Mouse (Mus musculus): ENCODE measurements at regions not wholly inside any gene's neighbourhood (a gene's known extent, or its start where the extent isn't known, plus 50 kb on each side); places are given as distances from the start of the nearest gene placed in this dataset.
A peak's percentile ranks its signal among the peaks of the same experiment; 100 is the strongest.

DNA sequence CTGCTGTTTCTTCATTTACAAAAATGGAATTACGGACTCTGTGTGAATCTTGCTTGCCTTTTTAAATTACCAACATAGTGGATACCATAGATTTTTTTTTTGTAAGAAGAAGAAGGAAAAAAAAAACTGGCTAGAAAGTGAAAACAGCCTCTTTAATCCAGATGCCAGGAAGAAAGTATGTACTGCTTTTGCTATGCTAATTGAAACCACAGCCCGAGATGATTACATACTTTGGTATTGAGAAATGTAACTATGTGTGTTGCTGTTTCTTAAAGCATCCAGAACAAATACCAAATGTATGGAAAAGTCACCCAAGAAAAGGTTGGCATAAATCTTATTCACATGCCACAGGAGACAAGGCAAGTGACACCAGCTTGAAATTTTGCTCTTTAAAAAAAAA lies 93.2 kb upstream of the Nfe2l3 start:
- Histone ChIP-seq H3K9me3 (no peaks in the 10 kb centered on the region), H3K4me1 (peaks cover 9% of the 10 kb centered on the region)
- DNase-seq (ENCODE audit: low spot score): no peak

DNA sequence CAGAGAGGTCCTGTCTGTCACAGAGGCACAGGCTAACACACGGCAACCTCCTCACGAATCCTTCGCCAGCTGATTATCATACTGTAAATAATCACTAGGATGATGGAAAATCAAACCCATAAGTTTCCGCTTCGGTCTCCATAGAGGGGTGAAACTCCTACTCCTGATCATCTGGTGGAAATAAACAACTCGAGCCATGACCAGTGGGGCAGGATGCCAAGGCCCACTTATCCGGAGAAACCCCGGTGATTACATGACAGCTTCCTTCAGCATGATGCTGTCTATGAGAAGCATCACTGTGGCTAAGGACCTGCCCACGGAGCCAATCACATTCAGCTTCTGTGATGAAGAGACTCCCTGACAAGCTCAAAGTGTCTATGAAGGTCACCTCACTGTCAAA lies 84.7 kb upstream of the Nfe2l3 start:
- H3K4me3 ChIP-seq: no peak overlapping the region
- WGBS: 90% methylated on average over 9 of the region's 9 CpGs
- DNase-seq (ENCODE audit: low spot score): no peak

More for the DNA sequence above, 93.2 kb upstream of the Nfe2l3 start:
- Histone ChIP-seq H3K27ac (replicated peaks) (no peak overlapping the region), H3K4me3 (no peak overlapping the region), H3K27me3 (replicated peaks; ENCODE audit: low read depth, poor library complexity, severe bottlenecking) (no peaks in the 10 kb centered on the region), H3K36me3 (replicated peaks) (no peaks in the 10 kb centered on the region)
- WGBS: 81% methylated on average over 2 of the region's 2 CpGs

DNA sequence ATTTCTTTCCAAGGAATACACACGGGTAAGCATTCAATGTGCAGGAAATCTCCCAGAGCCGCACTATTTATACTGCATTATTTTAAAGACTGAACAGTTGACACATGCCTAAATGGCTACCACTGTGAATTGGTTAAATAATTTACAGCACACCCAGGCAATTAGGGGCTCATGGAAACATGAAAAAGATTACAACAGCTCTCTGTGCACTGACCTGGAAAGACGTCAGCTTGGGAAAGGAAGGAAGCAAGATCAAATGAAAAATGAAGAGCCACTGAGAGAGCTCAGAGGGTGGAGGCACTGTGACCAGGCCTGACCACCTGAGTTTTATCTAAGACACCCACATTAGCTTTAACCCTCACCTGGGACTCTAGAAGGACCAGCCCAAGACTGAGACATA lies 82.7 kb upstream of the Nfe2l3 start:
- H3K9me3 ChIP-seq: no peaks in the 10 kb centered on the region
- 0 out of 2 replicates have a peak, but pooled peaks cover 4% of the 10 kb centered on the region for H3K4me1 ChIP-seq
- no peak for DNase-seq (ENCODE audit: low spot score)
- H3K27ac ChIP-seq (replicated peaks): no peak overlapping the region
- WGBS: 72% methylated on average over 3 of the region's 3 CpGs
- H3K27me3 ChIP-seq (replicated peaks; ENCODE audit: low read depth, poor library complexity, severe bottlenecking): no peaks in the 10 kb centered on the region
- H3K4me3 ChIP-seq: no peak overlapping the region
- no peaks in the 10 kb centered on the region for H3K36me3 ChIP-seq (replicated peaks)

More for the DNA sequence above, 84.7 kb upstream of the Nfe2l3 start:
- no peaks in the 10 kb centered on the region for H3K27me3 ChIP-seq (replicated peaks; ENCODE audit: low read depth, poor library complexity, severe bottlenecking)
- H3K27ac ChIP-seq (replicated peaks): no peak overlapping the region
- no peaks in the 10 kb centered on the region for H3K36me3 ChIP-seq (replicated peaks)
- no peaks in the 10 kb centered on the region for H3K9me3 ChIP-seq
- 0 out of 2 replicates have a peak, but pooled peaks cover 4% of the 10 kb centered on the region for H3K4me1 ChIP-seq

DNA sequence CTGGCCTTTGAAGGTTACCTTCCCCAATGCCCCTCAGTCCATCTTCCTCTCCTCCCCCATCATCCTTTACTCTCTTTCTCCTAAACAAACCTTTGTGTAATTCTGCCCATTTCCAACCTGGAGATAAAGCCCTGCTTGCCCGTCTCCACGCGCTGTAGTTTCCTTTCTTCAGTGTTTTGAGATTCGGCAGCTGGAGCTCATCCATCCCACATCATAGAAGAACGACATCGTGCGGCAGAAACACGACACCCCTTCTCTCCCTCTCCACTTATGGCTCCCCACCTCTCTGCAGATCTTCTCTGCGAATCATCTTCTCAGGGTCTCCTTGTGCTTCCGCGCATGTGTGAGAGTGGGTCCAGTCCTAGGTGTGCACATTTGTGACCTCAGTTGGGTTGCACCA lies 77.4 kb upstream of the Nfe2l3 start:
- no peak for DNase-seq (ENCODE audit: low spot score)
- Histone ChIP-seq H3K4me1 (no peaks in the 10 kb centered on the region), H3K9me3 (no peaks in the 10 kb centered on the region), H3K36me3 (replicated peaks) (no peaks in the 10 kb centered on the region), H3K27ac (replicated peaks) (no peak overlapping the region), H3K4me3 (no peak overlapping the region), H3K27me3 (replicated peaks; ENCODE audit: low read depth, poor library complexity, severe bottlenecking) (no peaks in the 10 kb centered on the region)
- WGBS: 82% methylated on average over 11 of the region's 11 CpGs

DNA sequence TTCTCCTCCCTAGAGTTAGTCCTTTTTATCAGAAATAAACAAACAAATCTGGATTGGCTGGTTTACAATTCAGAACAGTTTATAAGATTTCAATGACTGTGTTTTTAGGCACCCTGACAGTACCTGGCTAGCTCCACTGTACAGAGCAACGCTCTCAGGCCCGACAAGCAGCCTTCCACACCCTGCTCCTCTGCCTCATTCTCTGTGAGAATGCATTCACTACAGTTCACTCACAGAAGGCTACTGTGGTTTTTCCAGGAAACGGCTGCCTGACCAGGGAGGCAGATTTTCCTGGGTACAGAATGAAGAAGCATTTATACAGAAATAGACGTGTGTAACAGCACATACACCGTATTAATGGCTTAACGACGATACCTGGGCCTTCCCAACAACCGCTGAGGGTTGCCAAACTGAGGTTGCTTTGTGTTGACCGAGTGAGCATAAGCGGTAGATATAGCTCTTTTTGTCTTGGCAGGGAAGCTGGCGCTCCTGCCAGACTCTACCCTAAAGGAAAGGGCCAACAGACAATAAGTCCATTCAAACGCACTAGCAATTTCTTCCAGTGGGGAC lies 70.8 kb upstream of the Nfe2l3 start:
- Histone ChIP-seq H3K27ac (replicated peaks) (no peak overlapping the region), H3K4me3 (no peak overlapping the region), H3K27me3 (replicated peaks; ENCODE audit: low read depth, poor library complexity, severe bottlenecking) (no peaks in the 10 kb centered on the region), H3K9me3 (no peaks in the 10 kb centered on the region), H3K4me1 (peaks cover 12% of the 10 kb centered on the region), H3K36me3 (replicated peaks) (no peaks in the 10 kb centered on the region)
- no peak for DNase-seq (ENCODE audit: low spot score)
- 48% methylated on average over 12 of the region's 12 CpGs for WGBS

DNA sequence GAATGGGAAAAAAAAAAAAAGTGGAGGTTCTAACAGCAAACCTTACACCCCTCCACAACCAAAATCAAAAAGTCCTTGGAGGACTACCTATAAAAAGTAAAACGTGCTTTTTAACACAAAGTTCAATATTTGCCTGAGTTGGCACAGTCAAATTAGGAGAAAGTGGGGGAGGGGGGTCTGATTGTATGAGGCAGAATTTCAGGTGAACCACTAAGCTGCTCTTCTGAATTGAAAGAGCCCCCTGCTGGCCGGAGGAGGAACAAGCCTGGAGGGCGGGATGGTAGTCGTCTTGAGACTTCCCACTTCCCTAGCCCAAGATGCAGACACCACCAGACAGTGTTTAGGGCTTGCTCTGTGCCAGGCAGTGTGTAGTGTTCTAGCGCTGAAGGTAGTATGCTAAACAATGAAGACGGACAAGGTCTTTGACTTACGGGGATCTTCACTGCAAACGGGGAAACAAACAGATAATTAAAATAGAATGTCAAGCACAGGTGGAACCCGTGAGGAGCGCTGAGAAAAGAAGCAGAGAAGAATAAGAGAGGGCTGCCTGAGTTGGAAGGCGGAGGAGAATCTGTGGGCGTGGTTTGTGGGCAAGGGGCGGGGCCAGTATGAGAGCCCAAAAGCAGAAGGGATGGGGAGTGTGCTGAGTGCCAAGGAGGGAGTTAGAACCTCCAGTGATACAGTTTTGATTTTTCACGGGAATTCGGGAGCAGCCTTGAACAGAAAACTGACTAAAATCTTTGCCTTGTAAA lies 69.8 kb upstream of the Nfe2l3 start:
- no peaks in the 10 kb centered on the region for H3K9me3 ChIP-seq
- WGBS: 4% methylated on average over 15 of the region's 15 CpGs
- H3K36me3 ChIP-seq (replicated peaks): no peaks in the 10 kb centered on the region
- H3K27me3 ChIP-seq (replicated peaks; ENCODE audit: low read depth, poor library complexity, severe bottlenecking): no peaks in the 10 kb centered on the region
- peak overlapping the region; percentile 48 for H3K4me3 ChIP-seq
- peak; percentile 88 for DNase-seq (ENCODE audit: low spot score)
- 0 out of 2 replicates have a peak overlapping the region, but pooled peaks have one; percentile 14 for H3K27ac ChIP-seq (replicated peaks)
- H3K4me1 ChIP-seq: peaks cover 12% of the 10 kb centered on the region

DNA sequence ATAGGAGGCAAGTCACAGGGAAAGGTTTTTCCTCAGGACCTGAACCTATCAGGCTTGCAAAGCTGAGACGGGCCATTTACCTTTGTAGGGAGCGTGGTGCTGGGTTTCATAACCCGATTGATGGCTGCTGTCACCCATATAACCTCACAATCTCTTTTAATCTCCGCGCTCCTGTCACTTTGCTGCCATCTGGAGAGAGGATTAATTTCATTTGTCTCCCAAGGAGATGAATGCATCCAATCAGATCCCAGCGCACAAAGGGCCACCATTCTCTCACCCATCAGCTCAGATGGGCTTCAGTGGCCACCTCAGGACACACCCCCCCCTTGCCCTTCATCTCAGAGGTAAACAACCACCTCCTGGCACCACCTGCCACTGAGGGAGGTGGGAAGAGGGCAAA lies 67.7 kb upstream of the Nfe2l3 start:
- Histone ChIP-seq H3K4me1 (peaks cover 16% of the 10 kb centered on the region), H3K9me3 (no peaks in the 10 kb centered on the region), H3K36me3 (replicated peaks) (no peaks in the 10 kb centered on the region), H3K27me3 (replicated peaks; ENCODE audit: low read depth, poor library complexity, severe bottlenecking) (no peaks in the 10 kb centered on the region), H3K27ac (replicated peaks) (no peak overlapping the region), H3K4me3 (no peak overlapping the region)
- WGBS: 71% methylated on average over 6 of the region's 6 CpGs
- no peak for DNase-seq (ENCODE audit: low spot score)

DNA sequence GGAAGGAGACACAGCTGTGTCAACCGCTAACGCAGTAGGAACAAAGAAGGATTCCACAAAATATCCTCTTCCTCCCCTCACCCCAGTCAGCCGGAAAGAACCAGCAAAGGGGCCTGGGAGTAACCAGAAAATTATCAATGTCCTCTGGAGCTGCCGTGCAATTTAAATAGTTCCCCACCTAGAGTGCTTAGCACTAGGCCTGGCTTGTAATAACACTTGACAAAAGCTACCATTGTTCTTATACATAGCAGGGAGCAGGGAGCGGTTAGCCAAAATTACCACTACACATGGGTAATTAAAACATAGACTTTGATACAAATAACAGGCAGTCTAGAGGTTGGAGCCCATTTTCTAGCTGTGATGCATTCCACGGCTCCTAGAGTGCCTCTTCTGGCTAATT lies 62.7 kb upstream of the Nfe2l3 start:
- Histone ChIP-seq H3K4me3 (no peak overlapping the region), H3K36me3 (replicated peaks) (no peaks in the 10 kb centered on the region), H3K27me3 (replicated peaks; ENCODE audit: low read depth, poor library complexity, severe bottlenecking) (no peaks in the 10 kb centered on the region), H3K9me3 (no peaks in the 10 kb centered on the region), H3K4me1 (peaks cover 7% of the 10 kb centered on the region), H3K27ac (replicated peaks) (peak overlapping the region; percentile 30; the same call in 1 of the 2 replicates)
- WGBS: 33% methylated on average over 6 of the region's 6 CpGs
- DNase-seq (ENCODE audit: low spot score): no peak

DNA sequence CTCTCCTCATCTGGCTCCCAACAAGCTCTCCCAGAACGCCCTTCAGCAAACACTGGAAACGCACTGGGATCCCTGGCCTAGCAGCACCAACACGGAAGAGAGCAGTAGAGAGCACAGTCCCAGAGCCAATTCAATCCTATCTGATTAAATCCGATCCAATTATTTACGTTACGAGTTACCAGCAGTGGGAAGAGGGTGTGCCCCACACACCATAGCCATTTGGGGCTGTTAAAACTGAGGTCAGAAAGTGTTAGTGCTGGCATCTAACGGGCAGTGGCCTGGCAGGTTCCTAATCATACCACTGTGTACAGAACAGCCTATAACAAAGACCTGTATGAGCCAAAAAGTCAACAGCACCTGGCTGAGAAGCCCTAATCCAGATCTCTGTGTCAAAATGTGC lies 60.1 kb upstream of the Nfe2l3 start:
- WGBS: 73% methylated on average over 7 of the region's 7 CpGs
- DNase-seq (ENCODE audit: low spot score): no peak
- no peak overlapping the region for H3K27ac ChIP-seq (replicated peaks)

DNA sequence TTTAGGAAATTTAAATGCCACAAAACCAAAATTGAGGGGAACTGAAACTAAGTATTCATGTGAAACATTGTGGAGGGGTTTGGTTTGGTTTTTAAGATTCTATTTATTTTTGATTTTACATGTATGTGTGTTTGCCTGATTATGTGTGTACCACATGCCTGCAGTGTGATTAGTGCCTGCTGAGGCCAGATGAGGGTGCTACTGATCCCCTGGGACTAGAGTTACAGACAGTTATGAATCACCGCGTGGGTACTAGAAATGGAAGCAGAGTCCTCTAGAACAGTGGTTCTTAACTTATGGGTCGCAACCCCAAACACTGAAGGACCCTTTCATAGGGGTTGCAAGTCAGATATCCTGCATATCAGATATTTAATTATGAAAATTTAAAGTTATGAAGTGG lies 54.0 kb upstream of the Nfe2l3 start:
- H3K9me3 ChIP-seq: no peaks in the 10 kb centered on the region
- H3K4me3 ChIP-seq: no peak overlapping the region
- no peak for DNase-seq (ENCODE audit: low spot score)
- H3K4me1 ChIP-seq: peaks cover 25% of the 10 kb centered on the region
- H3K27ac ChIP-seq (replicated peaks): 0 out of 2 replicates have a peak overlapping the region, but pooled peaks have one; percentile 48
- no peaks in the 10 kb centered on the region for H3K36me3 ChIP-seq (replicated peaks)
- WGBS: 93% methylated on average over 3 of the region's 3 CpGs
- no peaks in the 10 kb centered on the region for H3K27me3 ChIP-seq (replicated peaks; ENCODE audit: low read depth, poor library complexity, severe bottlenecking)

More for the DNA sequence above, 60.1 kb upstream of the Nfe2l3 start:
- H3K27me3 ChIP-seq (replicated peaks; ENCODE audit: low read depth, poor library complexity, severe bottlenecking): no peaks in the 10 kb centered on the region
- H3K4me1 ChIP-seq: peaks cover 7% of the 10 kb centered on the region
- no peaks in the 10 kb centered on the region for H3K36me3 ChIP-seq (replicated peaks)
- no peak overlapping the region for H3K4me3 ChIP-seq
- no peaks in the 10 kb centered on the region for H3K9me3 ChIP-seq

DNA sequence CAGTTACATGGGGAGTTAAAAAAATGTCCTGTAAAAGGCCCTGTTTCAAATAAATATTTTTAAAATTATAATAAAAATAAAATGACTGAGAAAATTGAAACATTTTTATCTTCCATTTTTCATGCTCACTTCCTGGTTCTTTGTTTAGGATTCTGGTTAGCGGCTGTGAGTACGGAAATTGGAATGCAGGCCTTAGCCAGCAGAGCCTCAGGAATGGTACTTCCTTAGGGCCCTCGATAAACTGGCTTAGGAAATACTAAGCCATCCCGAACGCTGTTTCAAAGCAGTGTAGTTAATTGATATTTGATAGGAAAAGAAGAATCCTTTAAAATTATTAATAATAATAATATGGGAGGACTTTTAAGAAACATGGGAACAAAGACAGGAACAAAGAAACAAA lies 53.4 kb upstream of the Nfe2l3 start:
- no peaks in the 10 kb centered on the region for H3K36me3 ChIP-seq (replicated peaks)
- WGBS: 12% methylated on average over 5 of the region's 5 CpGs
- H3K4me3 ChIP-seq: peak overlapping the region; percentile 57
- H3K27ac ChIP-seq (replicated peaks): peak overlapping the region; percentile 98
- peaks cover 29% of the 10 kb centered on the region for H3K4me1 ChIP-seq
- no peaks in the 10 kb centered on the region for H3K9me3 ChIP-seq
- no peaks in the 10 kb centered on the region for H3K27me3 ChIP-seq (replicated peaks; ENCODE audit: low read depth, poor library complexity, severe bottlenecking)
- DNase-seq (ENCODE audit: low spot score): no peak

DNA sequence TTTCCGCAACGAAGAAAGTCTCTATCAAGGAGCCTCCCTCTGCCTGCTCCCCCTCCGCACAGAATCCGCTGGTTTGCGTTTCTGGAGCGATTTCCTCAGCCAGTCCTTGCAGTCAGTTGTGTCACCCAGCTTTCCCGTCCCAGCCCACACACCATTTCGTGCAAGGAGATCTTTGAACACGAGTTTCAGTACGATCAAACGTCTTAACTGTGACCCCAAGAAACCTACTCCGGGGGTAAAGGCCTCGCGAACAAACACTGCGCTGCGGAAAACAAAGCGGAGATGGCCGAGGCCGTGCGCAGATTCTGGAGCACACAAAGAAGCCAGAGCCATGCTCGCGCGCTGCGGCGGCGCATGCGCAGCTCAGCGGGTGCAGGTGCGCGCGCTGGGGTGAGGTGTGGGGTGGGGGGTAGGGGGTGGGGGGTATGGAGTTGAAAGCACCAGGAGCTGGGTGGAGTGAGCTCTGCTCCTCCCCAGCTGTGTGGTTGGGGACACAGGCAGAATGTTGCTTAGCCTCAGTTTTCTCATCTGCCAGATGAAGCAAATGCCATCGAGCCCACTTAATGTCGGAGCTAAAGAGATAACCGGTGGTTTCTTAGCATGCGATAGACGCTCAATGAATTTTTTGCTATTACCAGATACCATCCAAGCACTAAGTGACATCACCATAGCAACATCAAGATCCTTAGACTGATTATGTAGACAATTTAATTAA lies 52.8 kb upstream of the Nfe2l3 start:
- 7% methylated on average over 36 of the region's 36 CpGs for WGBS
- DNase-seq (ENCODE audit: low spot score): peak; percentile 86
- H3K36me3 ChIP-seq (replicated peaks): no peaks in the 10 kb centered on the region

DNA sequence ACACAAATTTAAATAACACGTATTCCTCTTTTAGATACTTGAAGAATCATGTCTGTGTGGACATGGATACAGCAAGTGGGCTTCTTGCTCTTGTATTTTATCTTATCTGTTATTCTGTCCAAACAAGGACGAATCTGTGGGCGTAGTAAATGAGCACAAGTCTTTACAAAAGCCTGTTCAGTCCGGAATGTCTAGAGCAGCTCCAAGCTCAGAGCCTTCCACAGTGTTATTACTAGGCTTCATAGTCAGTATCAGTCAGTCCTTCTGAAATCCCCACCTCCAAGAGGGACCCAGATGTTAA lies 52.2 kb upstream of the Nfe2l3 start:
- no peak for DNase-seq (ENCODE audit: low spot score)
- 88% methylated on average over 4 of the region's 4 CpGs for WGBS
- H3K36me3 ChIP-seq (replicated peaks): no peaks in the 10 kb centered on the region
- no peaks in the 10 kb centered on the region for H3K27me3 ChIP-seq (replicated peaks; ENCODE audit: low read depth, poor library complexity, severe bottlenecking)
- H3K4me3 ChIP-seq: no peak overlapping the region
- H3K27ac ChIP-seq (replicated peaks): no peak overlapping the region
- peaks cover 29% of the 10 kb centered on the region for H3K4me1 ChIP-seq
- no peaks in the 10 kb centered on the region for H3K9me3 ChIP-seq

More for the DNA sequence above, 52.8 kb upstream of the Nfe2l3 start:
- no peaks in the 10 kb centered on the region for H3K27me3 ChIP-seq (replicated peaks; ENCODE audit: low read depth, poor library complexity, severe bottlenecking)
- peak overlapping the region; percentile 57 for H3K4me3 ChIP-seq
- peak overlapping the region; percentile 98 for H3K27ac ChIP-seq (replicated peaks)
- H3K9me3 ChIP-seq: no peaks in the 10 kb centered on the region
- H3K4me1 ChIP-seq: peaks cover 29% of the 10 kb centered on the region

All from embryonic facial prominence, embryonic 10.5 days (tissue).